Mouse (Mus musculus) lung, adult 2 months (tissue): ENCODE data around the gene Phf21b. TPM values are rescaled to one million over a fixed set of nuclear protein-coding genes. Genes with fewer than 3 reads are reported as not detected.

ENCODE experiments used
- DNase-seq: peaks from one replicate; pipeline ENCODE4 v3.0.0; 2022
- H3K4me1 ChIP-seq: fragments of 200-500 bp; 2 replicates; pipeline ENCODE4 v1.6.1; 2011; ENCODE audit warnings: low read length; ENCODE audit not compliant: control insufficient read depth, insufficient read depth
- H3K4me3 ChIP-seq: fragments of 200-500 bp; replicated peaks from 2 replicates; pipeline ENCODE3; 2011; ENCODE audit warnings: low read depth, mild to moderate bottlenecking, control low read depth, low read length; ENCODE audit errors: extremely low read depth
- CTCF ChIP-seq: fragments of 200-500 bp; IDR thresholded peaks from 2 replicates; pipeline ENCODE4 v1.5.1; 2011; ENCODE audit warnings: mild to moderate bottlenecking, low read length, control low read depth; ENCODE audit not compliant: insufficient read depth
- POLR2A ChIP-seq: fragments of 200-500 bp; IDR thresholded peaks from 2 replicates; pipeline ENCODE4 v1.6.1; 2011; ENCODE audit warnings: low read depth, mild to moderate bottlenecking, control low read depth, low read length, borderline replicate concordance; ENCODE audit errors: extremely low read depth
- WGBS: fragments of 180-500 bp; shearing (Covaris S2); methylation state at CpG from one replicate; pipeline ENCODE4 v1.1.7; 2018; 5-methylcytosine and 5-hydroxymethylcytosine counted together
- polyA plus RNA-seq: library from polyadenylated mRNA; depleted of rRNA; stranded (reverse); fragments of >200 nt; gene quantifications from 2 replicates; pipeline ENCODE4 v1.2.3, GENCODE M21; 2012

Phf21b gene
- polyA plus RNA-seq, 1 experiment = 2.2 TPM

DNA sequence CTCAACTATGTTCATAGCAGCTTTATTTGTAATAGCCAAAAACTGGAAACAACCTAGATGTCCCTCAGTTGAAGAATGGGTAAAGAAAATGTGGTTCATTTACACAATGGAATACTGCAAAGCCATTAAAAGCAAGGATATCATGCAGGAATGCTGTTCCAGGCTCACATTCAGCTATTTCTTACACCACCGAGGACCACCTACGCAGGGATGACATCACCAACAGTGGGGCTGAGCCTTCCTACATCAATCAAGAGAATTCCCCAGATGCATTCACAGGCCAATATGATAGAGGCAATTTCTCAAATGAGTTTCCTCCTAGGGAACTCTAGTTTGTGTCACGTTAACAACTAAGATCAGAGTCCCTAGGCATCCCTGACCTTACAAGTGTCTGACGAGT lies 32.8 kb downstream of the Phf21b start:
- no peaks in the 10 kb centered on the region for H3K4me1 ChIP-seq
- TF ChIP-seq CTCF = no peak
- no peak for TF ChIP-seq POLR2A
- 93% methylated on average over 4 of the region's 4 CpGs for WGBS

DNA sequence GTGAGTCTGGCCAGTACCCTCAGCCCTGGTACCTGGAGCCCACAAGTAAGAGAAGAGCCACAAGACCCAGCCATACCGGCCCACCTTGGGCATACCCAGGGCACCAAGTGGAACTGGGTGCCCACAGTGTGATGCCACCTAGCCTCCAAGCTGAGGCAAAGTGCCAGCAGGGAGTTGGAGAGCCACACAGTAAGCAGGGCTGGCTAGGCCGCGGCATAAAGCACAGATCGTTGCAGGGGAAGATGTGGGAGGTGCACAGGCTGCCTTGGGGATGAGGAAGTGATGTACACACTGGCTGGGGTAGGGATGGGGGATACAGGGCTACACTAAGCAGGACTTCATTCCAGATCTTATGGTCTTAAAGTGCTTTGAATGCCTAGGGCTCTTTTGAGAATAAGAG lies 35.0 kb downstream of the Phf21b start:
- Histone ChIP-seq H3K4me3 (no peak overlapping the region), H3K4me1 (no peaks in the 10 kb centered on the region)
- TF ChIP-seq POLR2A (no peak), CTCF (no peak)
- WGBS = 85% methylated on average over 4 of the region's 4 CpGs
- no peak for DNase-seq

More for the DNA sequence above, 32.8 kb downstream of the Phf21b start:
- H3K4me3 ChIP-seq = no peak overlapping the region
- no peak for DNase-seq

GRCm38 (mm10) chr15:84818284-84818683 lies 37.6 kb downstream of the Phf21b start:
- 84% methylated on average over 11 of the region's 11 CpGs for WGBS
- H3K4me3 ChIP-seq = no peak overlapping the region
- H3K4me1 ChIP-seq = no peaks in the 10 kb centered on the region
- DNase-seq = no peak
- TF ChIP-seq CTCF (no peak), POLR2A (no peak)

DNA sequence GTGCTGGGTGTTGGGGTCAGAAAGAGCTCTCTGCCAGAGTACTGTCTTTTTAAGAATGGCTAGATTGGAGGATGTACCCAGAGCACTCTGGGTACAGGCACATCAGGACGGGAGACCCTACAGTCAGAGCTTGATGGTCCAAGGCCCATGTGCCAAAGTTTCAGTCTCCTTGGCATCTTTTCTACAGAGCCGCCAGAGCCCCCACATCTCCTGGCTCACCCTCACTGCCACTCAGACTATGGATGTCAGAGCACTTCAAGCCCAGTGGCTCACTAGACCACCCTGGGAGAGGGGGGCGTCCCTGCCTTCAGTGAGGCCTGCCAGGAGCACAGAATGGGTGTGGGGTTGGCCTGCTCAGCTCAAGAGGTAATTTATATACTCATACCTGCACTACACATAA lies 38.3 kb downstream of the Phf21b start:
- WGBS = 78% methylated on average over 3 of the region's 3 CpGs
- H3K4me3 ChIP-seq = no peak overlapping the region

GRCm38 (mm10) chr15:84815171-84815570 lies 40.7 kb downstream of the Phf21b start:
- Histone ChIP-seq H3K4me3 (no peak overlapping the region), H3K4me1 (no peaks in the 10 kb centered on the region)
- 59% methylated on average over 4 of the region's 4 CpGs for WGBS
- DNase-seq = no peak
- TF ChIP-seq CTCF (no peak), POLR2A (no peak)

More for the DNA sequence above, 38.3 kb downstream of the Phf21b start:
- no peak for TF ChIP-seq POLR2A
- no peak for TF ChIP-seq CTCF
- no peaks in the 10 kb centered on the region for H3K4me1 ChIP-seq
- no peak for DNase-seq

GRCm38 (mm10) chr15:84812831-84813357 lies 43.0 kb downstream of the Phf21b start:
- no peak for TF ChIP-seq POLR2A
- no peak for TF ChIP-seq CTCF
- Histone ChIP-seq H3K4me1 (no peaks in the 10 kb centered on the region), H3K4me3 (no peak overlapping the region)
- no peak for DNase-seq
- WGBS = 73% methylated on average over 11 of the region's 11 CpGs

GRCm38 (mm10) chr15:84811126-84811525 lies 44.7 kb downstream of the Phf21b start:
- no peak for TF ChIP-seq POLR2A
- no peak for TF ChIP-seq CTCF
- DNase-seq = no peak
- Histone ChIP-seq H3K4me3 (no peak overlapping the region), H3K4me1 (no peaks in the 10 kb centered on the region)
- 77% methylated on average over 5 of the region's 5 CpGs for WGBS

- WGBS = 47% methylated on average over 21 of the region's 21 CpGs
- TF ChIP-seq POLR2A = no peak
- no peak for TF ChIP-seq CTCF
- DNase-seq = no peak
- H3K4me3 ChIP-seq = no peak overlapping the region
- no peaks in the 10 kb centered on the region for H3K4me1 ChIP-seq
These were observed 46.4 kb downstream of the Phf21b start for GRCm38 (mm10) chr15:84809275-84809952.

- no peak overlapping the region for H3K4me3 ChIP-seq
- TF ChIP-seq CTCF = peak; percentile 86
- no peak for TF ChIP-seq POLR2A
- DNase-seq = peak; percentile 66
These were observed 52.2 kb downstream of the Phf21b start for GRCm38 (mm10) chr15:84803685-84804084.

DNA sequence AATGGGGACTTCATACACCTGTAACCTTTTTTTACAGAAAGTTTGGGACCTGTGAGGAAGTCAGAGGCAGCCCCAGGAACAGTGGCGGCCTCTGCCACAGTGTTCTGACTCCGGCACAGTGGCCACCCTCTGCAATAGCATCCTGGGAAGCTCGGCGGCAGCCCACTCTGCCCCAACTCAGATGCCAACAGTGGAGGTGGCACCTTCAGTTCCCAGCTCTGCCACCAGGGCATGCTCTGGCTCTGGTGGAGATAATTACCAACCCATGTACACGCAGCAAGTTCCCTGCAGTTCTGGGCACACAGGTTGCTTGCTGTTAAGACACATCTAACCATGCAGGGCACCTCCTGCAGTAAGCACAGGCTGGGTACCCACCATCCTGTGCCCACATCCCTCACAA lies 55.7 kb downstream of the Phf21b start:
- TF ChIP-seq POLR2A = no peak
- peak; percentile 49; the same call in 1 of the 2 replicates for TF ChIP-seq CTCF
- Histone ChIP-seq H3K4me3 (no peak overlapping the region), H3K4me1 (no peaks in the 10 kb centered on the region)
- no peak for DNase-seq
- 74% methylated on average over 5 of the region's 5 CpGs for WGBS

More at GRCm38 (mm10) chr15:84803685-84804084, 52.2 kb downstream of the Phf21b start:
- 49% methylated on average over 3 of the region's 3 CpGs for WGBS
- H3K4me1 ChIP-seq = no peaks in the 10 kb centered on the region
